Mouse (Mus musculus) embryonic fibroblast, embryonic 13.5 days (primary cell): ENCODE data around the gene Dusp5.

Experiments
- CTCF ChIP-seq: IDR thresholded peaks from 2 replicates; pipeline ENCODE4 v1.5.1; 2011; ENCODE audit warnings: mild to moderate bottlenecking, control low read depth, low read length, moderate library complexity, borderline replicate concordance; ENCODE audit not compliant: insufficient read depth
- POLR2A ChIP-seq: IDR thresholded peaks from 2 replicates; pipeline ENCODE4 v1.6.1; 2011; ENCODE audit warnings: low read depth, mild to moderate bottlenecking, control low read depth, low read length, moderate library complexity

DNA sequence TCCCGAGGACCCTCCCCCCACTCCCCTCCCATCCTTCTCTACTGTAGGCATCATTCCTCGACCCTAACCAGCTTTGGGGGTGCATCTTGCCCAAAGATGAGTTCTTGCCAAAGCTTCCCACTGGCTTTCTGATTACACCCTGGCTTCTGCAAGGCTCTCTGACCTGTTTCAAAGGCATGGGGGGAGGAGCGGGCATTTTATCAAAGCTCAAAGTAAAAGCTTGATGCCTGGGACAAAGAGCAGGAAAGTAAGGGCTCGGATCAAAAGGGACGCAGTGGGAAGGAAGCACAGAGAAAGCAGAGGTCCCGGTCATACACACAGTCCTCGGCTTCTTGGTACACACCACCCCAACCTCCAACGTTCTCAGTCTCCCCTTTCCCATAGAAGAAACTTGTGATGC lies 45.2 kb downstream of the Dusp5 start:
- TF ChIP-seq POLR2A (no peak), CTCF (no peak)
